Mouse (Mus musculus): ENCODE measurements around the gene Sec14l3. TPM values are rescaled to one million over a fixed set of nuclear protein-coding genes. Genes with fewer than 3 reads are reported as not detected.
"Not testable (repeated sequence)": the region's sequence is repeated elsewhere in the genome, so short reads cannot be mapped to it uniquely, and the experiment has no call there.

Gene Sec14l3
- 0.72 and 0.93 TPM in 2 replicates for polyA plus RNA-seq (2015; fragmentation: Nextera tagmentation; extraction: Ambion mirVana)

DNA sequence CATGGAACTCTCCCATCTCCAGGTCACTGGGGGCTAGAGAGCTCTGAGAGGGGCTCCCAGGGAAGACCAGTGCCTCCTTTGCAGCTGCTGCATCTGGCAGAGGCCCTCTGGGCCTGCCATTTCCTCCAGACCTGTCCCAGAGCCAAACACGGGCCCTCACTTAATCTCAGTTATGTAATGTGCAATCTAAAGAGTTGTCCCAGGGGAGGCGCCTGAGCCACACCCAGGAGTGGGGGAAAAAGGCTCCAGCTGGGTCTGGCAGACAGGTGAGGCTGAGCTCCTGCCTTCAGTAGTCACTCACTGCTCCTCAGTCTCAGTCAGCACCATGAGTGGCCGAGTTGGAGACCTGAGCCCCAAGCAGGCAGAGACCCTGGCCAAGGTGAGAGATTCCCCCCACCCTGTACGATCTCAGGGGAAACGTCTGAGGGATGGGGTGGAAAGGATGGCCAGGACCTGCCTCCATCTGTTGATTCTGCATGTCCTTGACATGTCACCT is at the start of gene Sec14l3:
TSS of gene Sec14l3 (plus strand) at position 215 of the 496 bp plus-strand sequence.
- WGBS: 43% methylated on average over 5 of the region's 5 CpGs
- H3K4me2 ChIP-seq: no peak within 1 kb of the TSS

DNA sequence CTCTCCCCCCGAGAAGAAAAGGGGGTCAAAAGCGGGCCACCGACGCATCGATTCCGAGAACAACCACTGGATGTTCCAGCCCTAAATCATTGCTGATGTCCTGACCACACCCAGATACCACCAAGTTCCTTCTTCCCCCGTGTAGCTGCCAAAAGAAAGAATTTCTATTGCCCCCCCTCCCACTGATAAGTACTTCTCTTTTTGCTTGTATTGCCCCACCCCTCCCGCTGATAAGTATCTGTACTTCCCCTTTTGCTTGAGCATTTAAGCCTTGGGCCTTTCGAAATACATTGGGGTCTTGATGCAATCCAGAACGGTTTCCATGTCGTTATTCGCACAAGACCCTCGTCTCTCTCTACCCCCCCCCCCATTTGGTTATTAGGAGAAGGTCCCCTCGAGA is 48.8 kb upstream of the Sec14l3 start:
- not testable (repeated sequence) for H3K9ac ChIP-seq; H3K9me3 ChIP-seq (replicated peaks); ATAC-seq (replicated peaks; ENCODE audit: insufficient number of reproducible peaks, insufficient read depth, low FRiP score, low read depth); H3K27ac ChIP-seq; H3K27me3 ChIP-seq; H3K4me3 ChIP-seq; H3K4me2 ChIP-seq; H3K36me3 ChIP-seq; H3K4me1 ChIP-seq (replicated peaks)
- 85% methylated on average over 14 of the region's 14 CpGs for WGBS

More for the DNA sequence above, at the start of gene Sec14l3:
- H3K36me3 ChIP-seq: no peaks in the 10 kb centered on the region
- H3K9ac ChIP-seq: no peak within 1 kb of the TSS
- H3K4me3 ChIP-seq: no peak within 1 kb of the TSS
- no peaks in the 10 kb centered on the region for H3K9me3 ChIP-seq (replicated peaks)
- H3K4me1 ChIP-seq (replicated peaks): no peaks in the 10 kb centered on the region
- H3K27ac ChIP-seq: no peak within 1 kb of the TSS
- H3K27me3 ChIP-seq: no peaks in the 10 kb centered on the region
- no peak for ATAC-seq (replicated peaks; ENCODE audit: insufficient number of reproducible peaks, insufficient read depth, low FRiP score, low read depth)

- not testable (repeated sequence) for H3K4me1 ChIP-seq (replicated peaks); H3K4me2 ChIP-seq; H3K27me3 ChIP-seq; H3K9ac ChIP-seq; H3K36me3 ChIP-seq; H3K4me3 ChIP-seq; H3K9me3 ChIP-seq (replicated peaks); H3K27ac ChIP-seq; ATAC-seq (replicated peaks; ENCODE audit: insufficient number of reproducible peaks, insufficient read depth, low FRiP score, low read depth)
- 83% methylated on average over 13 of the region's 13 CpGs for WGBS
Measured at GRCm38 (mm10) chr11:4022111-4022510, 42.5 kb upstream of the Sec14l3 start.

DNA sequence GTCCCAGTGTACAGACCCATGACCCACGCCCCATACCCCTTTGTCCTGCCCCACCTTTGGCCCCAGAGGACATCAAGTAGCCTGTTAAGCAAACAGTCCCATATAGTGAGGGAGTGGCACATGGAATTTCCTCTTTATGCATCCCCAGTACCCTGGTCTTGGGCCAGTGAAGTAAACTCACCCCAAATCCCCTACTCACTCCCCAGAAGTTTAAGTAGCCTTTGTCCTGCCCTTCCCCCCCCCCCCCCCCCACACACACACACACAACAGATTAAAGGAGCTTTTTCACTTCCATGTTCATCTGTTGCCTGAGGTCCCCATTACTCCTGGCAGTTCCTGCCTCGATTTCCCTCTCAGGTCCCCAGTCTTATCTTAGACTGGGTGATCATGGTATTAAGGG is 41.3 kb upstream of the Sec14l3 start:
- no peak overlapping the region for H3K4me2 ChIP-seq
- H3K27ac ChIP-seq: no peak overlapping the region
- ATAC-seq (replicated peaks; ENCODE audit: insufficient number of reproducible peaks, insufficient read depth, low FRiP score, low read depth): no peak
- H3K9me3 ChIP-seq (replicated peaks): no peaks in the 10 kb centered on the region
- no peaks in the 10 kb centered on the region for H3K27me3 ChIP-seq
- no peak overlapping the region for H3K9ac ChIP-seq
- 47% methylated on average over 2 of the region's 2 CpGs for WGBS
- H3K36me3 ChIP-seq: no peaks in the 10 kb centered on the region
- no peak overlapping the region for H3K4me3 ChIP-seq
- no peaks in the 10 kb centered on the region for H3K4me1 ChIP-seq (replicated peaks)

GRCm38 (mm10) chr11:4027066-4027465 is 37.6 kb upstream of the Sec14l3 start:
- Histone ChIP-seq H3K4me2 (no peak overlapping the region), H3K9me3 (replicated peaks) (no peaks in the 10 kb centered on the region), H3K27me3 (peaks cover 12% of the 10 kb centered on the region), H3K9ac (no peak overlapping the region), H3K4me1 (replicated peaks) (no peaks in the 10 kb centered on the region), H3K36me3 (no peaks in the 10 kb centered on the region), H3K4me3 (no peak overlapping the region), H3K27ac (no peak overlapping the region)
- 66% methylated on average over 8 of the region's 8 CpGs for WGBS
- ATAC-seq (replicated peaks; ENCODE audit: insufficient number of reproducible peaks, insufficient read depth, low FRiP score, low read depth): no peak

- ATAC-seq (replicated peaks; ENCODE audit: insufficient number of reproducible peaks, insufficient read depth, low FRiP score, low read depth): no peak
- H3K4me2 ChIP-seq: no peak overlapping the region
- no peak overlapping the region for H3K4me3 ChIP-seq
- no peak overlapping the region for H3K27ac ChIP-seq
- H3K9me3 ChIP-seq (replicated peaks): no peaks in the 10 kb centered on the region
- H3K4me1 ChIP-seq (replicated peaks): no peaks in the 10 kb centered on the region
- H3K9ac ChIP-seq: no peak overlapping the region
- no peaks in the 10 kb centered on the region for H3K36me3 ChIP-seq
- peaks cover 16% of the 10 kb centered on the region for H3K27me3 ChIP-seq
- WGBS: 67% methylated on average over 9 of the region's 9 CpGs
Measured at GRCm38 (mm10) chr11:4027561-4028334, 36.9 kb upstream of the Sec14l3 start.

DNA sequence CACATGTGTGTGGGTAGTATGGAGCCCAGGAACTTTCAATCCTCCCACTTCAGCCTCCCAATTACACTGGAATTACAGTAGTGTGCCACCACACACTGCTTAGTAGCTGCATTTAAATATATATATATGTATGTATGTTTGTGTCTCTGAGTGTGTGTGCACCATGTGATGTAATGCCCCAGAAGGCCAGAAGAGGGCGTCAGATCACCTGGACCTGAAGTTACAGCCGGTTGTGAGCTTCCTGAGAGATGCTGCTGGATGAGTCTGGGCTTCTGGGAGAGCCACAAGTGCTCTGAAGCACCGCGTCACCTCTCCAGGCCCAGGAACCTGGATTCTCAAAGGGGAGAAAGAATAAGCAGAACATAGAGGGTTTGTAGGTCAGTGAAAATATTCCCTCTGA is 35.3 kb upstream of the Sec14l3 start:
- Histone ChIP-seq H3K9me3 (replicated peaks) (no peaks in the 10 kb centered on the region), H3K4me2 (no peak overlapping the region), H3K36me3 (no peaks in the 10 kb centered on the region), H3K9ac (no peak overlapping the region), H3K27ac (no peak overlapping the region), H3K27me3 (peaks cover 18% of the 10 kb centered on the region), H3K4me1 (replicated peaks) (no peaks in the 10 kb centered on the region), H3K4me3 (no peak overlapping the region)
- ATAC-seq (replicated peaks; ENCODE audit: insufficient number of reproducible peaks, insufficient read depth, low FRiP score, low read depth): no peak
- 62% methylated on average over 4 of the region's 4 CpGs for WGBS

- 33% methylated on average over 16 of the region's 16 CpGs for WGBS
- Histone ChIP-seq H3K9me3 (replicated peaks) (no peaks in the 10 kb centered on the region), H3K36me3 (no peaks in the 10 kb centered on the region), H3K4me2 (no peak within 1 kb of the TSS; the same call in 1 of the 2 replicates), H3K9ac (no peak within 1 kb of the TSS), H3K4me3 (no peak within 1 kb of the TSS), H3K27ac (no peak within 1 kb of the TSS), H3K4me1 (replicated peaks) (no peaks in the 10 kb centered on the region), H3K27me3 (peaks cover 18% of the 10 kb centered on the region)
- ATAC-seq (replicated peaks; ENCODE audit: insufficient number of reproducible peaks, insufficient read depth, low FRiP score, low read depth): no peak
Measured at GRCm38 (mm10) chr11:4031126-4031941, 33.3 kb upstream of the Sec14l3 start, which contains the start of gene Sec14l4. Gene Sec14l4, plus strand, starts transcription at chr11:4031462.

DNA sequence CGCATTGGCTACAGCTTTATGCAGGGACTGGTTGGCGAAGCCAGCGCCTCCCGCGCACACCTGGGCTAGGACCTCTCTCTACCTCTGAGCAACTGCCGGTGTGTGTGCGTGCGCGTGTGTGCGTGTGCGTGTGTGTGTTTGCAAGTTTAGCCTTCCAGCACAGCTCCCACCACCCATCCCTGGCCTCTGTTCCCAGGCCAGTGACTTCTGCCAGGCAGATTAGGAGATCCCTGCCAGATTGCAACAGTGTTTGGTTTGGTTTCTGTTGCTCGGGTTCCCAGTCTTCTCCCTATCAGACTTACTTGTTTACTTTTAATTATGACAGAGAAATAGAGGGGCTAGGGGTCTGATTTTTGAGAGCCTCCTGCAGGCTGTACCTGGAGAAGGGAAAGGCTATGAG is 32.7 kb upstream of the Sec14l3 start:
- Histone ChIP-seq H3K4me3 (no peak overlapping the region), H3K9me3 (replicated peaks) (no peaks in the 10 kb centered on the region), H3K36me3 (no peaks in the 10 kb centered on the region), H3K27me3 (peaks cover 18% of the 10 kb centered on the region), H3K4me2 (no peak overlapping the region; the same call in 1 of the 2 replicates), H3K27ac (no peak overlapping the region), H3K9ac (no peak overlapping the region), H3K4me1 (replicated peaks) (no peaks in the 10 kb centered on the region)
- whole genome bisulfite sequencing: 39% methylated on average over 12 of the region's 12 CpGs
- no peak for ATAC-seq (replicated peaks; ENCODE audit: insufficient number of reproducible peaks, insufficient read depth, low FRiP score, low read depth)

DNA sequence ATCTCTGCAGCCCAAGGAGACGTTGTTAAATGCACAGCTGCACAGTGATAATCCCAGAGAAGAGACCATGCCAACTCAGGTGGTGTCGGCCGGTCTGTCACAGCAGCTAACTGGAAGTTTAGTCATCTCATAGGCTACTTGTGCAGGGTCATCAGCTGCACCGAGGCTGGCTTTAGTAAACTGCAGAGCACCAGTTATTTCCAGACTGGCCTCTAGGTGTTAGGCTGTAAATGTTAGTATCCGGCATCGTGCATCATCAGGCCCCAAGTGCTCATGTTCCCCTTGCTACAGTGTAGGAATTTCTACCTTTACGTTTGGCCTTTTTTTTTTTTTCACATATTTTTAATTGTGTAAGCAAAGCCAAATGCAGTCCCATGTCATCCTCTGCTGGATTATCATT is 31.2 kb upstream of the Sec14l3 start:
- no peak for ATAC-seq (replicated peaks; ENCODE audit: insufficient number of reproducible peaks, insufficient read depth, low FRiP score, low read depth)
- Histone ChIP-seq H3K9me3 (replicated peaks) (no peaks in the 10 kb centered on the region), H3K4me2 (no peak overlapping the region), H3K4me1 (replicated peaks) (no peaks in the 10 kb centered on the region), H3K4me3 (no peak overlapping the region), H3K27ac (no peak overlapping the region), H3K9ac (no peak overlapping the region), H3K27me3 (peaks cover 18% of the 10 kb centered on the region), H3K36me3 (no peaks in the 10 kb centered on the region)
- 68% methylated on average over 7 of the region's 7 CpGs for WGBS

DNA sequence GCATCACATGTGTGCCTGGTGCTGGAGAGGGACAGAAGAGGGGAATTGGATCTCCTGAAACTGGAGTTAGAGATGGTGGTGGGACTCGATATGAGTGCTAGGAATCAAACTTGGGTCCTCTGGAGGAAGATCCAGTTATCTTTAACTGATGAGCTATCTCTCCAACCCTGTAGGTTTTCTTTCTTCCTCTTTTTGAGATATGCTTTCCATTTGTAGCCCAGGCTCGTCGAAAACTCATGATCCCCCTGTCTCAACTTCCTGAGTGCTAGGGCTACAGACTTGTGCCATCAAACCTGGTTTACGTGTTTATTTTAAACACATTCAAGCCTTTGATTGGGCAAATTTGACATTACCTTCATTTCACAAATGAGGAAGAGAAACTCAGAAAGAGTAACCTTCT is 30.5 kb upstream of the Sec14l3 start:
- H3K4me3 ChIP-seq: no peak overlapping the region
- no peaks in the 10 kb centered on the region for H3K4me1 ChIP-seq (replicated peaks)
- H3K9ac ChIP-seq: no peak overlapping the region
- H3K27ac ChIP-seq: no peak overlapping the region
- no peak overlapping the region for H3K4me2 ChIP-seq
- no peaks in the 10 kb centered on the region for H3K36me3 ChIP-seq
- 81% methylated on average over 4 of the region's 4 CpGs for WGBS
- peaks cover 18% of the 10 kb centered on the region for H3K27me3 ChIP-seq
- ATAC-seq (replicated peaks; ENCODE audit: insufficient number of reproducible peaks, insufficient read depth, low FRiP score, low read depth): no peak
- H3K9me3 ChIP-seq (replicated peaks): no peaks in the 10 kb centered on the region
